Comparison of ENCODE assay signal across 8 mouse cellular contexts in the genomic region with DNA sequence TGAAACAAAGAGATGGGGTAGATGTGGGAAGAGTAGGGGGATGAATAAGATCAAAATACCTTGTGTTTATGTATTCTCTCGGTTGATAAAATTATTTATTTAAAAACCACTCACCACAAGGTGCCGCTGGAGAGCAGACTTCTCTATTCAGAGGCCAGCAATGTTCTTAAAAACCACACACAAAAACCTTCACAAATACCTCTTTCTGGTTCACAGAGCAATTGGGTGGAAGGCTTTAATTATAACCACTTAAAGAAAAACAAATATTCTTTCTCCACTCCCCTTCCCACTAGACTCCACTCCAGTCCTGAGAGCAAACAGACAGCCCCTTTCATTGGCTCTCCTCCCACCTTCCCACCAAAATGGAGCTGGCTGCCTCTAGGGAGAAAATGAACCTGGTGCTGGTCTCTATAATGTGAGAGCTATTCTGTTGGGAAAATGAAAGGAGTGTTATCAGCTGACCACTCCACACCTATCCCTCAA.
DNase-seq lines count a peak whose midpoint lies in the region; ATAC-seq and TF ChIP-seq lines count a peak whose summit lies in the region.

No protein-coding gene starts in this region.

- WGBS in embryonic facial prominence, embryonic 10.5 days = 4% methylated on average over 2 of the region's 2 CpGs
- WGBS in lung, embryonic 15.5 days = 1% methylated on average over 2 of the region's 2 CpGs

- no peak for TF ChIP-seq CTCF in ES-Bruce4 (IDR thresholded peaks at IDR 0.05; ENCODE audit: low read depth, low read length)

- TF ChIP-seq EP300 in ES-Bruce4 (IDR thresholded peaks at IDR 0.05; ENCODE audit: insufficient read depth, low read depth, low read length) = no peak

- peak; percentile 43 for DNase-seq in ZHBTc4 (ENCODE audit: low read depth, low spot score)
- DNase-seq in embryonic facial prominence, embryonic 10.5 days (ENCODE audit: low spot score) = peak; percentile 48
- DNase-seq in heart, postnatal 36 days = peak; percentile 25 to 57
- DNase-seq in layer of hippocampus, adult 11-12 months (ENCODE audit: low spot score) = peak; percentile 71
- DNase-seq in right cerebral cortex, postnatal 10 days (ENCODE audit: low spot score in 2 of 2) = peak; percentile 50 to 77

- H3K4me3 ChIP-seq in ES-Bruce4 (ENCODE audit: low read depth, low read length) = no peak overlapping the region
- no peak overlapping the region for H3K4me3 ChIP-seq in embryonic facial prominence, embryonic 10.5 days
- no peak overlapping the region for H3K4me3 ChIP-seq in lung, embryonic 15.5 days

- H3K4me2 ChIP-seq in lung, embryonic 15.5 days = peak overlapping the region; percentile 25; the same call in 1 of the 2 replicates

- ATAC-seq in lung, embryonic 15.5 days (ENCODE audit: borderline replicate concordance, extremely low read depth, low FRiP score, low TSS enrichment) = peak; percentile 89
- no peak for ATAC-seq in megakaryocyte-erythroid progenitor cell, adult 5-6 weeks (replicated peaks; ENCODE audit: low FRiP score, low TSS enrichment, poor library complexity, severe bottlenecking)

- no peaks in the 10 kb centered on the region for H3K9me3 ChIP-seq in ES-Bruce4 (replicated peaks; ENCODE audit: control insufficient read depth, insufficient read depth, low read length, poor library complexity, severe bottlenecking)
- no peaks in the 10 kb centered on the region for H3K9me3 ChIP-seq in embryonic facial prominence, embryonic 10.5 days
- no peaks in the 10 kb centered on the region for H3K9me3 ChIP-seq in lung, embryonic 15.5 days

- peak overlapping the region; percentile 35; the same call in 1 of the 2 replicates for H3K27ac ChIP-seq in ES-Bruce4 (ENCODE audit: insufficient read depth, low read length)
- H3K27ac ChIP-seq in embryonic facial prominence, embryonic 10.5 days (replicated peaks) = peak overlapping the region; percentile 7
- peak overlapping the region; percentile 82 for H3K27ac ChIP-seq in lung, embryonic 15.5 days

- no peaks in the 10 kb centered on the region for H3K36me3 ChIP-seq in ES-Bruce4 (ENCODE audit: control insufficient read depth, insufficient read depth, low read length, poor library complexity, severe bottlenecking)
- no peaks in the 10 kb centered on the region for H3K36me3 ChIP-seq in embryonic facial prominence, embryonic 10.5 days (replicated peaks)
- H3K36me3 ChIP-seq in lung, embryonic 15.5 days = no peaks in the 10 kb centered on the region

- TF ChIP-seq POLR2A in ES-Bruce4 (IDR thresholded peaks at IDR 0.05; ENCODE audit: insufficient read depth, low read length) = no peak

- H3K9ac ChIP-seq in ES-Bruce4 (ENCODE audit: low read depth, poor library complexity, severe bottlenecking) = no peak overlapping the region
- no peak overlapping the region for H3K9ac ChIP-seq in lung, embryonic 15.5 days

- intact Hi-C loops in heart, postnatal 36 days (cut with DNase I) = loop anchor here (1.0 to 2.0 kb wide), 2 partner anchors 68 to 141 kb away; no protein-coding TSS in a partner anchor

- H3K27me3 ChIP-seq in ES-Bruce4 (ENCODE audit: control insufficient read depth, insufficient read depth, low read length, poor library complexity, severe bottlenecking) = no peaks in the 10 kb centered on the region
- no peaks in the 10 kb centered on the region for H3K27me3 ChIP-seq in embryonic facial prominence, embryonic 10.5 days (replicated peaks; ENCODE audit: low read depth, poor library complexity, severe bottlenecking)
- no peaks in the 10 kb centered on the region for H3K27me3 ChIP-seq in lung, embryonic 15.5 days

- H3K4me1 ChIP-seq in ES-Bruce4 (ENCODE audit: control insufficient read depth, insufficient read depth, low read length) = peaks cover 9% of the 10 kb centered on the region
- H3K4me1 ChIP-seq in embryonic facial prominence, embryonic 10.5 days = peaks cover 38% of the 10 kb centered on the region
- peaks cover 8% of the 10 kb centered on the region; the same call in 1 of the 2 replicates for H3K4me1 ChIP-seq in lung, embryonic 15.5 days

Comparison
In these comparisons a context has a peak if more than half of its experiments do, and no peak if none do; other contexts are left out.
1. H3K27ac ChIP-seq: peak in every context shown above with its lines; median percentile 82 in lung, embryonic 15.5 days; 35 in ES-Bruce4; 7 in embryonic facial prominence, embryonic 10.5 days.